In genomic region chr7:29019447-29020220, GRCm38 (mm10) we compare ENCODE assay signal across 9 mouse cellular contexts. TPM values are rescaled to one million over a fixed set of nuclear protein-coding genes. Genes with fewer than 3 reads are reported as not detected.
A peak's percentile ranks its signal among the peaks of the same experiment; 100 is the strongest.
DNase-seq lines count a peak whose midpoint lies in the region; ATAC-seq and TF ChIP-seq lines count a peak whose summit lies in the region.
"Had no signal": no experiment of that assay in that cellular context is flagged by ENCODE, and none has a peak within 500 bp of the region (broad histone marks: within the 10 kb centered on the region; RNA-seq: fewer than 3 reads in every experiment).

No protein-coding gene starts in this region.

- 0 out of 2 replicates have a peak, but pooled peaks cover 4% of the 10 kb centered on the region for H3K9me3 ChIP-seq in intestine, embryonic 16.5 days (ENCODE audit: control insufficient read depth, low read length)
- H3K9me3 ChIP-seq in neural tube, embryonic 15.5 days (replicated peaks), result peaks cover 4% of the 10 kb centered on the region; the same call in 1 of the 2 replicates

- peaks cover 26% of the 10 kb centered on the region for H3K27me3 ChIP-seq in intestine, embryonic 16.5 days (replicated peaks; ENCODE audit: control insufficient read depth, insufficient read depth, low read length)
- H3K27me3 ChIP-seq in neural tube, embryonic 15.5 days (replicated peaks), result peaks cover 43% of the 10 kb centered on the region
- peaks cover 7% of the 10 kb centered on the region for H3K27me3 ChIP-seq in thymus, adult 2 months (ENCODE audit: control insufficient read depth, insufficient read depth, low read length)

- 4% methylated on average over 82 of the region's 88 CpGs for WGBS in intestine, embryonic 16.5 days
- WGBS in neural tube, embryonic 15.5 days, result 3% methylated on average over 81 of the region's 88 CpGs
- WGBS in thymus, adult 2 months, result 5% methylated on average over 88 of the region's 88 CpGs

- H3K4me1 ChIP-seq in intestine, embryonic 16.5 days (ENCODE audit: control insufficient read depth, insufficient read depth, low read length), result peaks cover 8% of the 10 kb centered on the region
- peaks cover 9% of the 10 kb centered on the region for H3K4me1 ChIP-seq in neural tube, embryonic 15.5 days
- H3K4me1 ChIP-seq in thymus, adult 2 months (replicated peaks; ENCODE audit: control insufficient read depth, insufficient read depth, low read length), result peaks cover 28% of the 10 kb centered on the region

- peak overlapping the region; percentile 83 for H3K4me2 ChIP-seq in intestine, embryonic 16.5 days (ENCODE audit: low read depth, low read length)
- H3K4me2 ChIP-seq in neural tube, embryonic 15.5 days, result peak overlapping the region; percentile 64

- TF ChIP-seq POLR2A in thymus, adult 2 months (IDR thresholded peaks at IDR 0.05; ENCODE audit: control insufficient read depth, extremely low read depth, insufficient read depth, low read length, poor library complexity), result no peak

- H3K36me3 ChIP-seq in intestine, embryonic 16.5 days (ENCODE audit: control insufficient read depth, insufficient read depth, low read length), result no peaks in the 10 kb centered on the region
- no peaks in the 10 kb centered on the region for H3K36me3 ChIP-seq in neural tube, embryonic 15.5 days
- no peaks in the 10 kb centered on the region for H3K36me3 ChIP-seq in thymus, adult 2 months (ENCODE audit: control insufficient read depth, insufficient read depth, low read length)

- H3K27ac ChIP-seq in intestine, embryonic 16.5 days (ENCODE audit: low read length), result no peak overlapping the region
- H3K27ac ChIP-seq in neural tube, embryonic 15.5 days (replicated peaks), result no peak overlapping the region
- H3K27ac ChIP-seq in thymus, adult 2 months (ENCODE audit: control insufficient read depth, insufficient read depth, low read length), result no peak overlapping the region

- no peak; the same call in 1 of the 2 replicates for ATAC-seq in intestine, embryonic 16.5 days
- no peak; the same call in 1 of the 2 replicates for ATAC-seq in neural tube, embryonic 15.5 days (ENCODE audit: low FRiP score)

- H3K9ac ChIP-seq in intestine, embryonic 16.5 days (ENCODE audit: low read depth, low read length), result peak overlapping the region; percentile 56
- H3K9ac ChIP-seq in neural tube, embryonic 15.5 days (replicated peaks), result no peak overlapping the region; the same call in none of the 2 replicates

- peak overlapping the region; percentile 46 for H3K4me3 ChIP-seq in intestine, embryonic 16.5 days (ENCODE audit: low read length)
- peak overlapping the region; percentile 43 for H3K4me3 ChIP-seq in neural tube, embryonic 15.5 days (replicated peaks)
- no peak overlapping the region for H3K4me3 ChIP-seq in thymus, adult 2 months (ENCODE audit: control insufficient read depth, insufficient read depth, low read length)

- TF ChIP-seq CTCF in thymus, adult 2 months (IDR thresholded peaks at IDR 0.05; ENCODE audit: borderline replicate concordance, control insufficient read depth, extremely low read depth, insufficient read depth, low read length, poor library complexity), result no peak

- DNase-seq in kidney, postnatal 4 days, result peak; percentile 26 to 43
- no peak for DNase-seq in kidney, adult 9 months
- peak; percentile 17 for DNase-seq in embryo, embryonic 9.5 days (ENCODE audit: extremely low spot score)
- no peak for DNase-seq in thymus, adult 2 months
- no peak for DNase-seq in left cerebral cortex, adult 11 months (ENCODE audit: low spot score)
- DNase-seq in ovary, postnatal 14 days (ENCODE audit: low spot score), result no peak
- DNase-seq: adrenal gland, postnatal 14 days had no signal

RNA-seq across cellular contexts. Expression of gene Map4k1, which starts 37.8 kb away (rescaled TPM):
- polyA plus RNA-seq in intestine, embryonic 16.5 days (2015; fragmentation: Nextera tagmentation; extraction: Ambion mirVana), result 6.9 and 7.3 TPM in 2 replicates
- 10.3 and 19.2 TPM in 2 replicates for polyA plus RNA-seq in neural tube, embryonic 15.5 days (2015; fragmentation: Nextera tagmentation; extraction: Ambion mirVana)
- 155 and 164 TPM in 2 replicates for polyA plus RNA-seq in thymus, adult 2 months (2012; rRNA removed)

RNA-seq across cellular contexts. Expression of gene Eif3k, which starts 38.0 kb away (rescaled TPM):
- 355 and 362 TPM in 2 replicates for polyA plus RNA-seq in intestine, embryonic 16.5 days (2015; fragmentation: Nextera tagmentation; extraction: Ambion mirVana)
- polyA plus RNA-seq in neural tube, embryonic 15.5 days (2015; fragmentation: Nextera tagmentation; extraction: Ambion mirVana), result 306 and 324 TPM in 2 replicates
- polyA plus RNA-seq in thymus, adult 2 months (2012; rRNA removed), result 362 and 396 TPM in 2 replicates

RNA-seq across cellular contexts. Expression of gene Actn4, which starts 57.5 kb away (rescaled TPM):
- polyA plus RNA-seq in intestine, embryonic 16.5 days (2015; fragmentation: Nextera tagmentation; extraction: Ambion mirVana), result 402 and 447 TPM in 2 replicates
- polyA plus RNA-seq in neural tube, embryonic 15.5 days (2015; fragmentation: Nextera tagmentation; extraction: Ambion mirVana), result 141 and 177 TPM in 2 replicates
- 243 and 268 TPM in 2 replicates for polyA plus RNA-seq in thymus, adult 2 months (2012; rRNA removed)

Comparison
In these comparisons a context has a peak if more than half of its experiments do, and no peak if none do; other contexts are left out.
1. DNase-seq: peak in kidney, postnatal 4 days (2 of 2) and embryo, embryonic 9.5 days (single experiment); none in kidney, adult 9 months (single experiment), thymus, adult 2 months (single experiment), left cerebral cortex, adult 11 months (single experiment) and ovary, postnatal 14 days (single experiment).